Mouse (Mus musculus) retina, postnatal 7 days (tissue): Measurements from ENCODE around the gene Smarca4.

ENCODE experiments used
- DNase-seq: peaks from one replicate; pipeline ENCODE4 v3.0.0-alpha.2; 2012; ENCODE audit warnings: low read depth, low spot score

Smarca4 gene

DNA sequence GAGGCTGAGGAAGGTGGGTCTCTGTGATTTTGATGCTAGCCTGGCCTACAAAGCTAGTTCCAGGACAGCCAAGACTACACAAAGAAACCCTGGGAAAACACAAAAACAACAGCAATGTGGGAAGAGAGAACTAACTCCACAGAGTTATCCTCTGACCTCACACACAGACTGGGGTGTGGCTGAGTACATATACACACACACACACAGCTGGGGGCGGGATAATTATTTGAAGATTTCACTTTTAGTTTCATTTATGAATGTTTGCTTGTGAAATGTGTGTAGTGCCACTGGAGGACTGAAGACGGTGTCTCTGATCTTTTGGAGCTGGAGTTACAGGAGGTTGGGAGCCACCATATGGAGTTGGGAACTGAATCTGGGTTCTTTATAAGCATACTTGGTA lies 14.9 kb upstream of the Smarca4 start:
- DNase-seq = no peak

DNA sequence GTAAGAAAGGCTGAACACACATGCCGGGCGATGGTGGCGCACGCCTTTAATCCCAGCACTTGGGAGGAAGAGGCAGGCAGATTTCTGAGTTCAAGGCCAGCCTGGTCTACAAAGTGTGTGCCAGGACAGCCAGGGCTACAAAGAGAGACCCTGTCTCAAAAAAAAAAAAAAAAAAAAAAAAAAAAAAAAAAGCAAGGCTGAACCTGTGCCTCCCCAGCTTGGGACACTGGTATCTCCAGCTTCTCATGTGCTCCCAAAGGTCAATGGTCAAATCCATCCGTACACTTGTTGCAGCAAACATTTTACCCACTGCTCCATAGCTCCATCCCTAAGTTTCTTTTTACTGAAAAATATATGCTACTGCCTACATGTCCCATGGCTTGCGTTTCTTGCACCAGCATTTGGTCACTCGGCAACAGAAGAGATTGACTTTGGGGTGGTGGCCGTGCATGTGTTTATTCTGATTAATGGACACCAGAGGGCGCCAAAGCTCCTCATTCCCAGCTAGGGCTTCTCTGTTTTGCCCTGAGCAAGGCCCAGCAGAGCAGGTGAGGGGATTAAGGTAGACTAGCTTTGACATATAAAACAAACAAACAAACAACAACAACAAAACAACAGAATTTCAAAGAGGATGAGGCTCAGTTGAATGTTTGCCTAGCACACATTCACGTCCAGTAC lies 14.1 kb upstream of the Smarca4 start:
- peak; percentile 68 for DNase-seq

DNA sequence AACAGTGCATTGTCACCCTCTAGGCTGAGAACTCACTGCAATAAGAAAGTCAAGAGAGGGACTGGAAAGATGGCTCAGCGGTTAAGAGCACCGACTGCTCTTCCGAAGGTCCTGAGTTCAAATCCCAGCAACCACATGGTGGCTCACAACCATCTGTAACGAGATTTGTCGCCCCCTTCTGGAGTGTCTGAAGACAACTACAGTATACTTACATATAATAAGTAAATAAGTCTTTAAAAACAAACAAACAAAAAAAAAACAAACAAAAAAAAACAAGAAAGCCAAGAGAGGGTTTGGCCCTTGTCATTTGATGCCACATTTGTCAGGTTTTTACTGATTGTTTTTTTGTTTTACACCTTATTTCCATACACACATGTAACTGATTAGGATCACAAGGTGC lies 11.8 kb upstream of the Smarca4 start:
- DNase-seq = no peak

DNA sequence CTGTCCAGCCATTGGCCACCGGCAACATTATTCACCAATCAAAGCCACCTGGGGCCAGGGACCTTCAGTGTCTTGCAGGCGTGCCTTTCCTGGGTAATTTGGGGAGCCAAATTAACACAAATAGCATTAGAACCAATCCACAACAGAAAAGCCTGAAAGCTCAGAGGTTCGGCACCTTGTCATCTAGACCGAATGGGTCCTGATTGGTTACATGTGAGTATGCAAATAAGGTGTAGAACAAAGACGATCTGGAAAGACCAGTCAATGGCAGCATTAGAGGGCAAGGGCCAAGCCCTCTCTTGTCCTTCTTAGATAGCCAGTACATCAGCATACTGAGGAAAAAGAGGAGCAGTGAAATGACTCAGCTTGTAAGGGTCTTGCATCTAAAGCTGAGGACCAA lies 10.1 kb upstream of the Smarca4 start:
- no peak for DNase-seq

DNA sequence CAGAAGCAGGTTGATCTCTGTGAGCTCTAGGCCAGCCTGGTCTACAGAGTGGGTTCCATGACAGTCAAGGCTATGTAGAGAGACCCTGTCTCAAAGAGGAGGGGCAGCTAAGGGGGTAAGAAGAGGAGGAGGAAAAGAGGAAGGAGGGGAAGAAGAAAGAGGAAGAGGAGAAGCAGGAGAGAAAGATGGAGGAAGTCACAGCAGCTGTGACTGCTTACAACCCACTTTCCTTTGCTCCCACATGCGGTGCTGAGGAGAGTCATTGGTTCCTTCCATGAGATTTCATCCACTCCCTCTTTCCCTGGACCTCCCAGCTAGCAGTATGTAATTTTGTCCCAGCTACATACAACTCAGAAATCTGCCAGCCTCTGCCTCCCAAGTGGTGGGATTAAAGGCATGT lies 9.3 kb upstream of the Smarca4 start:
- DNase-seq = no peak

DNA sequence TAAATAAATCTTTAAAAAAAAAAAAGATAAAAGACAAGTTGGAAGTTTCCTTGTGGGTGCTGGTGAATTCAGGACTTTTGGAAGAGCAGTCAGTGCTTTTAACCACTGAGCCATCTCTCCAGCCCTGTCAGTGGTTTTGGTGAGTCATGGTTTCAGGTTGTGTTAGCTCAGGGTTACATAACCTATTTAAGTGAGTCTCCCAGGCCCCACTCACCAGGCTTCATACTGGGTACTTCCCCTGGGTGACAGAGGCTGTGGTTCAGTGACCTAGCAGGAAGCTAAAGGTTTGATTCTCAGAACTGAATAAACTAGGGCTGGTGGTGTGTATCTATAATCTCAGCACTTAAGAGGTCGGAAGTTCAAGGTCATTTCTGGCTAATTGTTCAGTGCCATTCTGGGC lies 6.1 kb upstream of the Smarca4 start:
- no peak for DNase-seq

DNA sequence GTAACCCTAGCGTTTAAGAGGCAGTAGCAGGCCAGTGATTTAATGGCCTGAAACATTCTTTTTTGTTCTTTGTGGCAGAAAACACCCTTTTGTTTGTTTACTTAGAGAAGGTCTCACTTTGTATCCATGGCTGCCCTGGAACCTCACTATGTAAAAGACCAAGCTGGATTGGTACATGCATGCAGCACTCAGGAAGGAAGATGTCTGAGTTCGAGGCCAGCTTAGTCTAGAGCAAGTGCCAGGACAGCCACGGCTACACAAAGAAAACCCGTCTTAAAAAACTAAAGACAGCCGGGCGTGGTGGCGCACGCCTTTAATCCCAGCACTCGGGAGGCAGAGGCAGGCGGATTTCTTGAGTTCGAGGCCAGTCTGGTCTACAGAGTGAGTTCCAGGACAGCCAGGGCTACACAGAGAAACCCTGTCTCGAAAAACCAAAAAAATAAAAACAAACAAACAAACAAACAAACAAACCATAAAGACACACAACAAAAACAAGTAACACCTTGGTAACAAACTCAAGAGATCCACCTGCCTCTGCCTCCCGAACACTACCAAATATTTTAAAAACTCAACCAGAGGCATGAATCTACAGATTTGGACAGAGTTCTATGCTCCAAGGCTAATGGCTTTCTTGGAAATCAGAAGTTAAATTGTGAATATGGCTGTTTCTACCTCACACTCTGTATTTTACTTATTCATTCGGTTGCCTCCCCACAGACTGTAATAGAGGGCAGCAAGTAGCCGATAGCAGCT lies 929 bp upstream of the Smarca4 start:
- DNase-seq = no peak

DNA sequence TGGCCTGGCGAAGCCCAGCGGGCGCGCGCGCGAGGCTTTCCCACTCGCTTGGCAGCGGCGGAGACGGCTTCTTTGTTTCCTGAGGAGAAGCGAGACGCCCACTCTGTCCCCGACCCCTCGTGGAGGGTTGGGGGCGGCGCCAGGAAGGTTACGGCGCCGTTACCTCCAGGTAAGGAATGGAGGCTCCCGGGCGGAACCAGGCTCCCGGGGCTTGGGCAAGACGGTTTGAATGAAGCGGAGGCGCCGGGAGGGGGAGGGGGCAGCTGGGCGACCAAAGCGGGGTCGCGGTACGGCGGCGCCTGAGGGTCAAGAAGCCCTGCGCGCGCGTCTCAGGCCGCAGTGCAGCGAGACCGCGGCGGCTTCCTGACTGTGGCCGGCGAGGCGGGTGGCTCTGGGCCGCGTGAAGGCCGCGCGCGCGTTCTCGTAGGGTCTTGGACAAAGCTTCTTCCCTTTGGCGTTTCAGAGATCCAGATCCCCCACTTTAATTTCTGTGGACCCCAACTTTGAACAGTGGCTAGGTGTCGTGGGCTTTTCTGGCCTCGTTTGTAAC lies 338 bp downstream of the Smarca4 start:
- DNase-seq = peak; percentile 84

DNA sequence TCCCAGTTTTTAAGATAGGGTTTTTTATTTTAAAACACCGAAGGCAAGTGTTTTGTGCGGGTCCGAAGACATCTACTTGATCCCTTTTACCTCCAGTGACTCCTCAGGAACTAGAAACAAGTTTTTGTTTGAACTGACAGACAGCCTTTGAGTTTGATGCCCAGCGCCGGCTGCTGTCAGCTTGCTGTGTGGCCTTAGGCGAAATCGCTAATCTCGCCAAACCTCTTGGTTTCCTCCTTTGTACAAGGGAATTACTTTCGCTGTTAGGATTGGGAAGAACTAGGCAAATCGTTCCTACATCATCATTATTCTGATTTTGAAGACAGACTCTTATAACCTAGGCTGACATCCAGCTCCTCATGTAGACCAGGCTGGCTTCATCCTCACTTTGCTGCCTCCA lies 1.1 kb downstream of the Smarca4 start:
- no peak for DNase-seq

DNA sequence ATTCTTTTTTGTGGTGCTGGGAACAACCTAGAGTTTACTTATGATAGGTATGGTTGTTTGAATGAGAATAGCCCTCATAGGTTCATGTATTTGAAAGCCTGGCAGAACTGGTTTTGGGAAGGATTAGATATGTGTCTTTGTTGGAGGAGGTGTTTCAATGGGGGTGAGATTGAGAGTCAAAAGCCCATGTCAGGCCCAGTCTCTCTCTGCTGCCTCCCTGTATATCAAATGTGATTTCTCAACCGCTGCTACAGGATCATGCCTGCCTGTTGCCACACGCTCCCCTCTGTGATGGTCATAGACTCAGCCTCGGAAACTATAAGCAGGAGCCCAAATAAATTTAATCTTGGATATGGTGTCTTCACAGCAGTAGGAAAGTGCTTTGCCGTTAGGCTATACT lies 4.3 kb downstream of the Smarca4 start:
- no peak for DNase-seq

DNA sequence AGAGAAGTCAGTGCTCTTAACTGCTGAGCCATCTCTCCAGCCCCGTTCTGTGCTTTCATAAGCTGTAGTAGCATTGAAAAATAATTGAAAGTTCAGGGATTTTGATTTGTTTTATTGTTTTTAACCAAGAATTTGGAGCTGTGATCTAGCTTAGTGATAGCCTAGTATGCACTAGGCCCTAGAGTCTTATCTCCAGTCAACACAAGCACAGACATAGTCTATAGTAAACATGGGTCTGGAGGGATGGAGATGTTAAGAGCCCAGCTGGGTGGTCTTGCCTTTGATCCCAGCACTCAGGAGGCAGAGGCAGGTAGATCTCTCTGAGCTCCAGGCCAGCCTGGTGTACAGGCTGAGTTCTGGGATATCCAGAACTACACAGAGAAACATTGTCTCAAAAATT lies 6.7 kb downstream of the Smarca4 start:
- no peak for DNase-seq

DNA sequence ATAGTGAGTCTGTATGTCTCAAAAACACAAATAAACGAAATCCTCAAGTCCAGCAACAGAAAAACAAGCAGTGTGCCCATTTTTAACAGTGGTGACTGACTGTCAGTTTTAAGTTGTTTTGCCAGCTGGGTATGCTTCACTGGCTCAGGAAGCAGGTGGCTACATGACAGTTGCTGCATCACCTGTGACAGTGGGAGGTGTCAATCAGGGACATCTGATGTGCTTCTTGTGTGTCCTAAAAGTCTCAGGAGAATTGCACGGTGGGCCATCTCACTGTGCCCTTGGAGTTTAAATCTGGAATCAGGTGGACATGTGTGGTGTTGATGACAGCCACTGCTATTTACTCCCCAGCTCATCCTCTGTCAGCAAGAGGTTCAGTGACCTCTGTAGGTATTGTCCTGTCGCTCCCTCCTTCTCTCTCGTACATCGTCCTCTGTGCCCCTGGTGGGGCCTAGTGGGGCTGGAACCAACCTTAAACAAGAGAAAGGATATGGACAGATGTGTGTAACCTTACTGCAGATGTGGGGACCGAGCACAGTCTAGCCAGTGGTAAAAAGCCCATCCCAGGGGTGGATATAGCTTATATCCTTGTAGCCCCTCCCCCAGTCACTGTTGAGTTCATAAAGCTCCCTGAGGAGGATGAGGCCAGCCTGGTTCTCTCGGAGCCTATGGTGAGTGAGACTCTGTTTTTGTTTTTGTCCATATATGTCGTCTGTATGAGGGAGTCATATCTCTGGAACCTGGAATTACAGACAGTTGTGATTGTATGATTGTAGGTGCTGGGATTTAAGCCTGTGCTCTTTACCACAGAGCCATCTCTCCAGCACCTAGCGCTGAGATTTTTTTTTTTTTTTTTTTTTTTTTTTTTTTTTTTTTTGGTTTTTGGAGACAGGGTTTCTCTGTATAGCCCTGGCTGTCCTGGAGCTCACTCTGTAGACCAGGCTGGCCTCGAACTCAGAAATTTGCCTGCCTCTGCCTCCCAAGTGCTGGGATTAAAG lies 9.7 kb downstream of the Smarca4 start:
- no peak for DNase-seq

DNA sequence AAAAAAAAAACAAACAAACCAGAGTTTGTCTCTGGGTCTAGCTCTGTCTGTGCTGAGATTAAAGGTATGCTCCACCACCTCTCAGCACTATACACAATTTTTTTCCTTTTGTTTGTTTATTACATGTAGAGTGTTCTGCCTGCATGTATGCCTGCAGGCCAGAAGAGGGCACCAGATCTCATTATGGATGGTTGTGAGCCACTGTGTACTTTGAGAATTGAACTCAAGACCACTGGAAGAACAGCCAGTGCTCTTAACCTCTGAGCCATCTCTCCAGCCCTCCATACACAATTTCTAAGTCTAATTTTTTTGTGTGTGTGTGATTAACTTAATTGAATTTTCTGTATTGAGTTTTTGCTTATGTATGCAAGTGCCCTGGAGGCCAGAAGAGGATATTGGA lies 10.6 kb downstream of the Smarca4 start:
- DNase-seq = no peak

DNA sequence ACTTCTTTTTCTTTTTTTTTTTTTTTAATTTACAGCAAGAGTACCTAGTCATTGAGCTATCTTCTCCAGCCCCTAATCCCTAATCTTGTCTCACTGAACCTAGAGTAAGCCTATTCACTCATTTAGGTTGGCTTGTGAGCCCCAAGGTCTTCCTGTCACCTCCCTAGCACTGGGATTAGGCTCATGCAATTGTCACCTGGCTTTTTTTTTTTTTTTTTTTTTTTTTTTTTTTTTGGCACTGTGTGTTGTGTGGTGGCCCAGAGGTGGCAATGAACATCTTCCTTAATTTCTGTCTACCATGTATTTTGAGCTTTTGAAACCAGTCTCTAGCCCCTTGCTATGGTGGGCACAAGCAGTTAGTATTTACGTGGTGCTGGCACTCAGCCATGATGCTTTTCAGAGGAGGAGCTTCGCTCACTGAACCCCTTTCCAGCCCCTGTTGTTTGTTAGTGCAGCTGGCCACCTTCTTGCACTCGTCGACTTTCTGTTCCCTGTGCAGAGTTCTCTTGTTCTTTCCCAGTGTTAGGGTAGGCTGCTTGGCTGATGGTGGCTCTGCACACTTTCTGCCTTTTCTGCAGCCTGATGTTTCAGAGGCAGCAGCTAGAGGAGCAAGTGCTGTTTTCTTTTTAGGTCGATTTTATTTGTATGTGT lies 11.3 kb downstream of the Smarca4 start:
- DNase-seq = no peak

DNA sequence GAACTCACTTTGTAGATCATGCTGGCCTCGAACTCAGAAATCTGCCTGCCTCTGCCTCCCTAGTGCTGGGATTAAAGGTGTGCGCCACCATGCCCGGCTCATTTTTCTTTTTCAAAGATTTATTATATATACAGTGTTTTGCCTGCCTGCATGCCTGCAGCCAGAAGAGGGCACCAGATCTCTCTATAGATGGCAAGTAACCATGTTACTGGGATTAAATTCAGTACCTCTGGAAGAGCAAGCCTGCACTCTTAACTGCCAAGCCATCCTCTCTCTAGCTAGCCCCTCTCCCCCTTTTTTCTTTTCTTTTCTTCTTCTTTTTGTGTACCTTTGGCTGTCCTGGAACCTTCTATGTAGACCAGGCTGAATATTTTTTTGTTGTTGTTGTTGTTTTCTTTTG lies 14.7 kb downstream of the Smarca4 start:
- no peak for DNase-seq

DNA sequence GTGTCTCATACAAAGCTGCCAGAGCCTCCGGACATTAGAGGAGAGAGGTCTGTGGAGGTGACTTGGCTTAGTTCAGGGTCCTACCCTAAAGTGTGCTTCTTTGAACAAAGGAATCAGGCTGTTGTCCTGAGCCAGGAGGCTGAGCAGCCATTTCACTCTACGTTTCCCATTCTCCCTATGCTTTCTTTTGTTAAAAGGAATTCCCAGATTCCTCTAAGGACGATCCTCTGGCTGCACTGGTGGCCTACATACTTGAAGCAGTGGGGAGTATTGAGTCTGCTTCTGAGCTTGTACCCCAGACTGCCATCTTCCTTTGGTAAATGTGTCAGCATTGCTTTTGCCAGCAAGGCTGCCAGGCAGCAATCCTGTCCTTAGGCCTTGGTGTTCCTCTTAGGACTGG lies 17.1 kb downstream of the Smarca4 start:
- DNase-seq = no peak

DNA sequence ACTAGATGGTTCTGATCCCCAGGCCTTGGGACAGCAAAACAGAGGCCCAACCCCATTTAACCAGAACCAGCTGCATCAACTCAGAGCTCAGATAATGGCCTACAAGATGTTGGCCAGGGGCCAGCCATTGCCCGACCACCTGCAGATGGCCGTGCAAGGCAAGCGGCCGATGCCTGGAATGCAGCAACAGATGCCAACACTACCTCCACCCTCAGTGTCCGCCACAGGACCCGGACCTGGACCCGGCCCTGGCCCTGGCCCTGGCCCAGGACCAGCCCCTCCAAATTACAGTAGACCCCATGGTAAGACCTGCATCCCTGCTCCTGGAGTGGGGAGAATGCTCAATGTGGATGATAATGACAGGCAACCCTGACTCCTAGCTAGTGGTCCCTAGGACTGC lies 19.7 kb downstream of the Smarca4 start:
- DNase-seq = no peak

DNA sequence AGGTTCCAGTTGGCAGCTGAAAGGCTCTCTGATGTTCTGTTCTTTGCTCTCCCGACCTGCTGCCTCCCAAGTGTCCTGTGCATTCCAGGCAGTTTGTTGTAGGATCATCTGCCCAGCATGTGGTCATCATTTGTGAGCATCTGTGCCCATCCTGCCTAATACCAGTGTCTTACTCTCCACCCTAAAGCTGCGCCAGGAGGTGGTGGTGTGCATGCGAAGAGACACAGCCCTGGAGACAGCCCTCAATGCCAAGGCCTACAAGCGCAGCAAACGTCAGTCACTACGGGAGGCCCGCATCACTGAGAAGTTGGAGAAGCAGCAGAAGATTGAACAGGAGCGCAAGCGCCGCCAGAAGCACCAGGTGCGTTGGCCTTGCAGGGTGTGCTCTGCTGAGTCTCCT lies 23.1 kb downstream of the Smarca4 start:
- DNase-seq = no peak

DNA sequence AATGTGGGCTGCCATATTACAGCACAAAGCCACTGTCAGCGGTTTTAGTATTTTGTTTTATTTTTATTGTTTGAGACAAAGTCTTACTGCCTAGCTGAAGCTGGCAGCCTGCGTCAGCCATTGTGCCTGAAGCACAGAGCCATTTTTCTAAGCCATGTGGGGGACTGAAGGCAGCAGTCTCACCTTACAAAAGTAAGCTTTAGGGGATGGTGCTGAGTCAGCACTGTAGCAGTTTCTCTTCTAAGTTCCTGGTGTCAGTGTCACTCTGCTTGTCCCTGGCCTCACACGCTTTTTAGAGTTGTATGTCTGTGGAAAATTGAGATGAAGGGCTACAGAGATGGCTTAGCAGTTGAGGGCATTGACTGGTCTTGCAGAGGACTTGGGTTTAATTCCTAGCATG lies 30.4 kb downstream of the Smarca4 start:
- DNase-seq = no peak

DNA sequence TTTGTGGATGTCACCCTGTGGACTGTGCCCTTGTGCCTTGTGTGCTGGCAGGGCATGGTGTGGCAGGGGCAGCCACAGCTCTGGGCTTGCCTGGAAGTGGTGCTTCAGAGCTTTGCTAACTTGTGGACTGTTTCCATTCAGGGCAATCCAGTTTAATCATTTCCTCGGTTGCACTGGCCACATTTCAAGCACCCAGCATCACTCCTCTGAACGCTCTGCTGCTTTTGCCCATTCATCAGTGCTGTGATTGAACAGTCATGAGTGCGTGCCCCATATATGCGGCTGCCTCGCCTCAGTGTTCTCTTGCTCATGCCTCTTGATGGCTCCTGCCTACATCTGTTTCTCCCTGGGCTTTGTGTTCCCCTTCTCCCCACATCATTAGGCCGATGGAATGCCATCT lies 31.8 kb downstream of the Smarca4 start:
- DNase-seq = no peak

DNA sequence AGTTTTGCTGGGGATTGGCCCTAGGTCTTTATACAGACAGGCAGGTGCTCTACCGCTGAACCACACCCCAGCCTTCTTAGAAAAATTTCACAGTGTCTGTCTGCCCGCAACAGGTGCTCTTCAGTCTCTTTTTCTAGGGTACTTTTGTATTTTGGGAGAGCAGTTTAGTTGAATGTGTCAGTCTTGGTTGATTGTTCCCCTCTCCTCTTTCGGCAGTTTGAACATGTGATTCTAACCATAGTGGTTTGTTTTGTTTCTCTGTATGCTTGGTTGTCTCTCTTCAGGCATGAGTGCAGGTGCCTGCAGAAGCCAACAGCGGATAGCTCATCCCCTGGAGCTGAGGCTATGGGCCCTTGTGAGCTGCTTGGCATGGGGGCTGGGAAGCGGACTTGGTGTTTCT lies 36.3 kb downstream of the Smarca4 start:
- DNase-seq = no peak

DNA sequence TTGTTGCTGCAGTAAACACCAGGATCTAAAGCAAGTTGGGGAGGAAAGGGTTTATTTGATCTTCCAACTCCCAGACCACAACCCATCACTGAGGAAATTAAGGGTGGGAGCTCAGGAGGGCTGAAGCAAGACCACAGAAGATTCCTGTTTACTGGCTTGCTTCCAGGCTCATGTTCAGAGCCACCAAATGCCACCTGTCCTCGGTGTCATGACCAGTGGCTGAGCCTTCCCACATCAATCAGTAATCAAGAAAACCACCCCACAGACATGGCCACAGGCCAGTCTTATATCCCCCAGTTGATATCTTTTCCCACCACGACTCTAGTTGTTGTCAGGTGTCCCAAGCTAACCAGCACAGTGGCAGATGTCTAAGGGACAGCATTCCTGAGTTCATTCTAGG lies 37.3 kb downstream of the Smarca4 start:
- no peak for DNase-seq
